Mouse (Mus musculus): ENCODE measurements around the gene Tmem50a. TPM values are rescaled to one million over a fixed set of nuclear protein-coding genes. Genes with fewer than 3 reads are reported as not detected.
A peak's percentile ranks its signal among the peaks of the same experiment; 100 is the strongest.

Tmem50a gene
- polyA plus RNA-seq, 2 experiments from 2014 or later: 529 to 546 TPM

- no peak for ATAC-seq
Observed at GRCm38 (mm10) chr4:134871477-134871876, 43.3 kb downstream of the Tmem50a start.

- no peak for ATAC-seq
Observed at GRCm38 (mm10) chr4:134869815-134870375, 44.9 kb downstream of the Tmem50a start.

GRCm38 (mm10) chr4:134869068-134869730 lies 45.6 kb downstream of the Tmem50a start:
- no peak for ATAC-seq

GRCm38 (mm10) chr4:134868490-134868889 lies 46.3 kb downstream of the Tmem50a start:
- ATAC-seq: no peak

- no peak for ATAC-seq
Observed at GRCm38 (mm10) chr4:134868065-134868464, 46.8 kb downstream of the Tmem50a start.

- ATAC-seq: no peak
Observed at GRCm38 (mm10) chr4:134867661-134868060, 47.2 kb downstream of the Tmem50a start.

- no peak for ATAC-seq
Observed at GRCm38 (mm10) chr4:134867213-134867612, 47.6 kb downstream of the Tmem50a start.

- ATAC-seq: no peak
Observed at GRCm38 (mm10) chr4:134865789-134866188, 49.0 kb downstream of the Tmem50a start.

- ATAC-seq: no peak
Observed at GRCm38 (mm10) chr4:134865340-134865739, 49.5 kb downstream of the Tmem50a start.

GRCm38 (mm10) chr4:134863937-134864729 lies 50.7 kb downstream of the Tmem50a start, which contains the start of gene Rhd:
TSS of gene Rhd (plus strand) at chr4:134864536.
- no peak for ATAC-seq

GRCm38 (mm10) chr4:134862996-134863395 lies 51.8 kb downstream of the Tmem50a start:
- no peak for ATAC-seq

- no peak for ATAC-seq
Observed at GRCm38 (mm10) chr4:134861884-134862283, 52.9 kb downstream of the Tmem50a start.

GRCm38 (mm10) chr4:134858494-134858893 lies 56.3 kb downstream of the Tmem50a start:
- no peak for ATAC-seq

GRCm38 (mm10) chr4:134856501-134856900 lies 58.3 kb downstream of the Tmem50a start:
- ATAC-seq: no peak

GRCm38 (mm10) chr4:134856056-134856455 lies 58.8 kb downstream of the Tmem50a start:
- ATAC-seq: no peak

GRCm38 (mm10) chr4:134855371-134855770 lies 59.5 kb downstream of the Tmem50a start:
- ATAC-seq: no peak

- ATAC-seq: peak; percentile 83
Observed at GRCm38 (mm10) chr4:134853637-134854485, 61.0 kb downstream of the Tmem50a start.

- ATAC-seq: peak; percentile 86
Observed at GRCm38 (mm10) chr4:134853259-134853636, 61.6 kb downstream of the Tmem50a start, which contains the start of gene Maco1. TSS of gene Maco1 (minus strand) at chr4:134853345.

- peak; percentile 0 for ATAC-seq
Observed at GRCm38 (mm10) chr4:134852438-134853255, 62.2 kb downstream of the Tmem50a start.

GRCm38 (mm10) chr4:134851876-134852275 lies 62.9 kb downstream of the Tmem50a start:
- ATAC-seq: no peak

- ATAC-seq: no peak
Observed at GRCm38 (mm10) chr4:134851236-134851635, 63.6 kb downstream of the Tmem50a start.

GRCm38 (mm10) chr4:134850551-134850950 lies 64.3 kb downstream of the Tmem50a start:
- no peak for ATAC-seq

Data from CD4-positive, CD25-positive, alpha-beta regulatory T cell, adult 4 months (primary cell).